33 mouse cellular contexts compared by ENCODE assay signal in genomic region chr2:130554841-130555240, GRCm38 (mm10). TPM values are rescaled to one million over a fixed set of nuclear protein-coding genes. Genes with fewer than 3 reads are reported as not detected.
DNase-seq lines count a peak whose midpoint lies in the region; ATAC-seq and TF ChIP-seq lines count a peak whose summit lies in the region.
"Had no signal": no experiment of that assay in that cellular context is flagged by ENCODE, and none has a peak within 500 bp of the region (broad histone marks: within the 10 kb centered on the region; RNA-seq: fewer than 3 reads in every experiment).

No protein-coding gene starts in this region.

- H3K4me3 ChIP-seq in thymus, adult 2 months (ENCODE audit: control insufficient read depth, insufficient read depth, low read length), result no peak overlapping the region
- no peak overlapping the region for H3K4me3 ChIP-seq in intestine, postnatal 0 days (ENCODE audit: low read depth, low read length)
- H3K4me3 ChIP-seq: forebrain, embryonic 10.5 days; forebrain, embryonic 13.5 days; heart, adult 2 months; heart, embryonic 10.5 days; heart, embryonic 13.5 days had no signal

- DNase-seq in thymus, adult 2 months, result peak; percentile 35
- no peak for DNase-seq in thymus, postnatal 10 days (ENCODE audit: low spot score in 2 of 2)
- peak; percentile 68 for DNase-seq in CD4-positive helper T cell, adult 2 months (ENCODE audit: low read depth, low spot score)
- peak; percentile 13 for DNase-seq in T-cell, adult 2 months (ENCODE audit: low spot score)
- DNase-seq in naive thymus-derived CD4-positive, alpha-beta T cell, adult 2 months (ENCODE audit: low read depth), result peak; percentile 49
- DNase-seq in adrenal gland, adult 8-10 months, result no peak
- no peak for DNase-seq in spleen, postnatal 36 days (ENCODE audit: low spot score in 2 of 2)
- DNase-seq: adrenal gland, postnatal 14 days; cerebellum, adult 11-12 months; cerebellum, adult 8-10 months; cerebellum, postnatal 10 days; gastrocnemius, postnatal 10 days; gastrocnemius, postnatal 36 days; heart, adult 2 months; heart, postnatal 14 days; heart, postnatal 4 days had no signal

- no peak for ATAC-seq in intestine, postnatal 0 days
- ATAC-seq: forebrain, embryonic 13.5 days; forebrain, embryonic 16.5 days; hindbrain, postnatal 0 days had no signal

- no peak for TF ChIP-seq CTCF in thymus, adult 2 months (IDR thresholded peaks at IDR 0.05; ENCODE audit: borderline replicate concordance, control insufficient read depth, extremely low read depth, insufficient read depth, low read length, poor library complexity)
- TF ChIP-seq CTCF in intestine, postnatal 0 days (IDR thresholded peaks at IDR 0.05; ENCODE audit: low read depth), result no peak

- TF ChIP-seq POLR2A in thymus, adult 2 months (IDR thresholded peaks at IDR 0.05; ENCODE audit: control insufficient read depth, extremely low read depth, insufficient read depth, low read length, poor library complexity), result no peak

- H3K36me3 ChIP-seq in thymus, adult 2 months (ENCODE audit: control insufficient read depth, insufficient read depth, low read length), result peaks cover 36% of the 10 kb centered on the region
- H3K36me3 ChIP-seq in intestine, postnatal 0 days (ENCODE audit: control insufficient read depth, insufficient read depth), result peaks cover 44% of the 10 kb centered on the region

- 19% methylated on average over 7 of the region's 7 CpGs for WGBS in thymus, adult 2 months
- WGBS in intestine, postnatal 0 days, result 89% methylated on average over 7 of the region's 7 CpGs

- no peak overlapping the region for H3K9ac ChIP-seq in intestine, postnatal 0 days (ENCODE audit: low read depth, low read length)
- H3K9ac ChIP-seq: forebrain, embryonic 13.5 days; heart, embryonic 13.5 days; hindbrain, embryonic 14.5 days had no signal

- H3K9me3 ChIP-seq in intestine, postnatal 0 days (ENCODE audit: control insufficient read depth), result no peaks in the 10 kb centered on the region
- H3K9me3 ChIP-seq: forebrain, embryonic 10.5 days; forebrain, embryonic 13.5 days; heart, embryonic 10.5 days; heart, embryonic 13.5 days had no signal

- H3K4me1 ChIP-seq in thymus, adult 2 months (replicated peaks; ENCODE audit: control insufficient read depth, insufficient read depth, low read length), result peaks cover 15% of the 10 kb centered on the region
- no peaks in the 10 kb centered on the region for H3K4me1 ChIP-seq in intestine, postnatal 0 days (replicated peaks; ENCODE audit: control insufficient read depth, insufficient read depth, low read length)
- H3K4me1 ChIP-seq: forebrain, embryonic 10.5 days; forebrain, embryonic 13.5 days; heart, embryonic 10.5 days; heart, embryonic 13.5 days had no signal

- no peak overlapping the region for H3K4me2 ChIP-seq in intestine, postnatal 0 days (replicated peaks; ENCODE audit: low read depth)
- H3K4me2 ChIP-seq: forebrain, embryonic 13.5 days; heart, embryonic 13.5 days; hindbrain, embryonic 14.5 days had no signal

- H3K27ac ChIP-seq in thymus, adult 2 months (ENCODE audit: control insufficient read depth, insufficient read depth, low read length), result no peak overlapping the region
- H3K27ac ChIP-seq in intestine, postnatal 0 days (ENCODE audit: low read depth, low read length), result no peak overlapping the region
- H3K27ac ChIP-seq: forebrain, embryonic 10.5 days; forebrain, embryonic 13.5 days; heart, adult 2 months; heart, embryonic 10.5 days; hindbrain, embryonic 14.5 days; hindbrain, postnatal 0 days had no signal

- no peaks in the 10 kb centered on the region for H3K27me3 ChIP-seq in thymus, adult 2 months (ENCODE audit: control insufficient read depth, insufficient read depth, low read length)
- H3K27me3 ChIP-seq in intestine, postnatal 0 days (replicated peaks; ENCODE audit: control insufficient read depth, insufficient read depth, low read length), result no peaks in the 10 kb centered on the region
- H3K27me3 ChIP-seq: forebrain, embryonic 13.5 days; heart, embryonic 13.5 days had no signal

RNA-seq across cellular contexts. Expression of gene Mrps26, which starts 8.7 kb away (rescaled TPM):
- 112 and 117 TPM in 2 replicates for polyA plus RNA-seq in thymus, adult 2 months (2012; rRNA removed)
- 68.0 and 70.6 TPM in 2 replicates for polyA plus RNA-seq in intestine, postnatal 0 days (2015; fragmentation: Nextera tagmentation; extraction: Ambion mirVana)
- total RNA-seq in adrenal gland, adult 8-10 months (2022), result 10 to 100 TPM; 61.0 to 68.6 (median 65.5) TPM

RNA-seq across cellular contexts. Expression of gene Oxt, which starts 21.1 kb away (rescaled TPM):
- 2.3 and 3.9 TPM in 2 replicates for polyA plus RNA-seq in thymus, adult 2 months (2012; rRNA removed)
- not detected in 2 replicates for polyA plus RNA-seq in intestine, postnatal 0 days (2015; fragmentation: Nextera tagmentation; extraction: Ambion mirVana)
- not detected for total RNA-seq in adrenal gland, adult 8-10 months (2022)
- total RNA-seq: adrenal gland, adult 18-20 months; adrenal gland, postnatal 14 days; gastrocnemius, adult 18-20 months; gastrocnemius, postnatal 10 days; gastrocnemius, postnatal 36 days; granulocyte monocyte progenitor cell, adult 5-6 weeks; heart, adult 2 months; heart, postnatal 14 days; heart, postnatal 4 days; MEL had no signal
- polyA plus RNA-seq: C2C12; embryonic facial prominence, embryonic 11.5 days; embryonic facial prominence, embryonic 14.5 days; forebrain, embryonic 10.5 days; forebrain, embryonic 13.5 days; heart, adult 2 months; heart, embryonic 10.5 days; heart, embryonic 13.5 days; heart, embryonic 16.5 days; hindbrain, embryonic 11.5 days; hindbrain, embryonic 14.5 days; hindbrain, postnatal 0 days had no signal

RNA-seq across cellular contexts. Expression of gene Avp, which starts 27.5 kb away (rescaled TPM):
- 1.9 and 2.9 TPM in 2 replicates for polyA plus RNA-seq in thymus, adult 2 months (2012; rRNA removed)
- polyA plus RNA-seq in intestine, postnatal 0 days (2015; fragmentation: Nextera tagmentation; extraction: Ambion mirVana), result not detected in 2 replicates
- total RNA-seq in adrenal gland, adult 8-10 months (2022), result not detected
- total RNA-seq: adrenal gland, adult 18-20 months; adrenal gland, postnatal 14 days; gastrocnemius, adult 18-20 months; gastrocnemius, postnatal 36 days; granulocyte monocyte progenitor cell, adult 5-6 weeks; MEL had no signal
- polyA plus RNA-seq: C2C12; embryonic facial prominence, embryonic 11.5 days; embryonic facial prominence, embryonic 14.5 days; forebrain, embryonic 10.5 days; heart, adult 2 months; heart, embryonic 13.5 days; heart, embryonic 16.5 days; hindbrain, embryonic 11.5 days; hindbrain, embryonic 14.5 days had no signal

Comparison
In these comparisons a context has a peak if more than half of its experiments do, and no peak if none do; other contexts are left out.
1. DNase-seq: peak in thymus, adult 2 months (single experiment), CD4-positive helper T cell, adult 2 months (single experiment), T-cell, adult 2 months (single experiment) and naive thymus-derived CD4-positive, alpha-beta T cell, adult 2 months (single experiment); none in thymus, postnatal 10 days (0 of 2), adrenal gland, adult 8-10 months (single experiment) and spleen, postnatal 36 days (0 of 2).